Mouse (Mus musculus): ENCODE measurements at regions not wholly inside any gene's neighbourhood (a gene's known extent, or its start where the extent isn't known, plus 50 kb on each side); places are given as distances from the start of the nearest gene placed in this dataset.

GRCm38 (mm10) chr9:27646956-27647355, 143.6 kb upstream of the Opcml start:
- TF ChIP-seq MAX (IDR thresholded peaks at IDR 0.05; ENCODE audit: low read depth) (no peak), POLR2A (IDR thresholded peaks at IDR 0.05; ENCODE audit: insufficient read length, low read depth) (no peak), POLR2AphosphoS2 (IDR thresholded peaks at IDR 0.05; ENCODE audit: insufficient read length, low read depth) (no peak)

Data from myocyte (in vitro differentiated cells).